Mouse (Mus musculus) forebrain, embryonic 10.5 days (tissue): ENCODE data around the gene Pcnx2. TPM values are rescaled to one million over a fixed set of nuclear protein-coding genes. Genes with fewer than 3 reads are reported as not detected.

Source experiments
- DNase-seq: peaks from one replicate; pipeline ENCODE4 v3.0.0-alpha.2; 2017; ENCODE audit warnings: low spot score; ENCODE audit errors: extremely low spot score
- H3K27ac ChIP-seq: fragments of 300-500 bp; sonication (generic); 2 replicates; pipeline ENCODE4 v1.5.1; 2016; ENCODE audit warnings: mild to moderate bottlenecking
- H3K27me3 ChIP-seq: fragments of 300-500 bp; sonication (generic); 2 replicates; pipeline ENCODE4 v1.6.1; 2016; ENCODE audit warnings: mild to moderate bottlenecking; ENCODE audit not compliant: poor library complexity, severe bottlenecking
- H3K36me3 ChIP-seq: fragments of 300-500 bp; sonication (generic); replicated peaks from 2 replicates; pipeline ENCODE4 v1.6.1; 2016; ENCODE audit warnings: mild to moderate bottlenecking, moderate library complexity
- H3K4me1 ChIP-seq: fragments of 300-500 bp; sonication (generic); 2 replicates; pipeline ENCODE4 v1.6.1; 2016
- H3K4me3 ChIP-seq: fragments of 300-500 bp; sonication (generic); 2 replicates; pipeline ENCODE4 v1.5.1; 2016; ENCODE audit warnings: mild to moderate bottlenecking, moderate library complexity
- H3K9me3 ChIP-seq: fragments of 300-500 bp; sonication (generic); 2 replicates; pipeline ENCODE4 v1.6.1; 2016; ENCODE audit warnings: mild to moderate bottlenecking, moderate library complexity
- WGBS: fragments of 180-500 bp; shearing (Covaris S2); methylation state at CpG from one replicate; pipeline ENCODE4 v1.1.7; 2016; 5-methylcytosine and 5-hydroxymethylcytosine counted together
- polyA plus RNA-seq: library from polyadenylated mRNA; unstranded; fragments of >200 nt; fragmentation: Nextera tagmentation; extraction: Ambion mirVana; gene quantifications from 2 replicates; pipeline ENCODE4 v1.2.1, GENCODE M21; 2016

The Pcnx2 gene
- polyA plus RNA-seq, 1 experiment from 2014 or later: 0.15 TPM

GRCm38 (mm10) chr8:125711514-125711913, 186.6 kb downstream of the Pcnx2 start:
- Histone ChIP-seq H3K36me3 (no peaks in the 10 kb centered on the region), H3K4me1 (peaks cover 6% of the 10 kb centered on the region), H3K9me3 (no peaks in the 10 kb centered on the region), H3K27me3 (no peaks in the 10 kb centered on the region), H3K4me3 (no peak overlapping the region), H3K27ac (no peak overlapping the region)
- 86% methylated on average over 5 of the region's 5 CpGs for WGBS
- DNase-seq: no peak

DNA sequence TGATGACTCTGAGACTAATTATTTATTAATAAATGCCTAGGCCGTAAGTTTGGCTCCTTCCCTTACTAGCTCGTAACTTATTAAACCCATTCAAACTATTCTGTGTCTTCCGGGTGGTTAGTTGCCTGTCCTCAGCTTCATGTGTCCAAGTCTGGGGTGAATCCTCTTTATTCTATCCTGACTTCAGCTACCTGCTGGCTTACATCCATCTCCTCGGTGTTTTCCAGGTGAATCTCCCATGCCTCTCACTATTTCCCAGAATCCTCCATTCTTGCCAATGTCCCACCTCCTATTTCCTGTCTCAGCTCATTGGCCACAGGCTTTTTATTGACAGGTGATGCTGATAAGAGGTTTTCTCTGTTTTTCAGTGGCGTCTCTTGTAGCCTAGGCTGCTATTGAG, 188.9 kb downstream of the Pcnx2 start:
- Histone ChIP-seq H3K36me3 (no peaks in the 10 kb centered on the region), H3K27me3 (no peaks in the 10 kb centered on the region), H3K9me3 (no peaks in the 10 kb centered on the region), H3K4me3 (no peak overlapping the region), H3K4me1 (no peaks in the 10 kb centered on the region), H3K27ac (no peak overlapping the region)
- no peak for DNase-seq
- 94% methylated on average over 5 of the region's 5 CpGs for WGBS

DNA sequence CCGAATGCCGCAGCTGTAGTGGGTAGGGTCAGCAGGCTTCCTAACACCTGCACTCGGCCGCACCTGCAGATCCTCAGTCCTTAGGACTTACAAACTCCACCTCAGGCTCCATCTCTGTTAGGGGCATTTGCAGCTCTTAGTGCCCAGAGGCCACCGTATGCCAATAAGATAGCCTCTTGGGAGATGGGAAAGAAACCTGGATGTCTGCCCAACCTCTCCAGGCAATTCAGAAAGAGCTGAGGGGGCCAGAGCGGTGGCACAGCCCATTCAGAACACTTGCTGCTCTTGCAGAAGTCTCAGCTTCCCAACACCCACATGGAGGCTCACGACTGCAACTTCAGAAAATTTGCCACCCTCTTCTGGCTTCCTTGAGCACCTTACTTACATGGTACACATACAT, 192.3 kb downstream of the Pcnx2 start:
- no peaks in the 10 kb centered on the region for H3K4me1 ChIP-seq
- H3K9me3 ChIP-seq: no peaks in the 10 kb centered on the region
- no peak overlapping the region for H3K4me3 ChIP-seq
- H3K27me3 ChIP-seq: no peaks in the 10 kb centered on the region
- no peak overlapping the region for H3K27ac ChIP-seq
- no peak for DNase-seq
- H3K36me3 ChIP-seq: no peaks in the 10 kb centered on the region
- WGBS: 89% methylated on average over 7 of the region's 7 CpGs

GRCm38 (mm10) chr8:125704434-125704833, 193.7 kb downstream of the Pcnx2 start:
- H3K27me3 ChIP-seq: no peaks in the 10 kb centered on the region
- no peaks in the 10 kb centered on the region for H3K9me3 ChIP-seq
- no peaks in the 10 kb centered on the region for H3K4me1 ChIP-seq
- H3K27ac ChIP-seq: no peak overlapping the region
- WGBS: 90% methylated on average over 6 of the region's 6 CpGs
- DNase-seq: no peak
- H3K4me3 ChIP-seq: no peak overlapping the region
- no peaks in the 10 kb centered on the region for H3K36me3 ChIP-seq

- H3K27ac ChIP-seq: no peak overlapping the region
- DNase-seq: no peak
- no peaks in the 10 kb centered on the region for H3K9me3 ChIP-seq
- no peaks in the 10 kb centered on the region for H3K27me3 ChIP-seq
- H3K36me3 ChIP-seq: no peaks in the 10 kb centered on the region
- 87% methylated on average over 15 of the region's 15 CpGs for WGBS
- no peaks in the 10 kb centered on the region for H3K4me1 ChIP-seq
- H3K4me3 ChIP-seq: no peak overlapping the region
These were observed 195.1 kb downstream of the Pcnx2 start for GRCm38 (mm10) chr8:125702868-125703473.

Other genes starting within 250 kb of the Pcnx2 start
- gene Map10, start 228.5 kb downstream of the Pcnx2 start, polyA plus RNA-seq: 6.7 and 7.6 TPM in 2 replicates
- gene Ntpcr, start 168.4 kb downstream of the Pcnx2 start, polyA plus RNA-seq: 17.2 and 17.8 TPM in 2 replicates
- gene Map3k21, start 12.1 kb upstream of the Pcnx2 start, polyA plus RNA-seq: not detected in 2 replicates
- 11.0 and 12.3 TPM in 2 replicates for gene Kcnk1, start 96.9 kb upstream of the Pcnx2 start, polyA plus RNA-seq